Mouse (Mus musculus) limb, embryonic 12.5 days (tissue): Measurements from ENCODE around the gene Cbr3. TPM values are rescaled to one million over a fixed set of nuclear protein-coding genes. Genes with fewer than 3 reads are reported as not detected.
A peak's percentile ranks its signal among the peaks of the same experiment; 100 is the strongest.
"Not testable (repeated sequence)": the region's sequence is repeated elsewhere in the genome, so short reads cannot be mapped to it uniquely, and the experiment has no call there.

Experiments
- ATAC-seq: fragments of 200-750 bp; cut with Nextera tagmentation; 2 replicates; pipeline ENCODE4 v1.8.0; 2017; ENCODE audit warnings: low read depth, moderate TSS enrichment; ENCODE audit not compliant: insufficient number of reproducible peaks, insufficient read depth, low FRiP score, low TSS enrichment
- H3K27ac ChIP-seq: fragments of 300-500 bp; sonication (generic); 2 replicates; pipeline ENCODE4 v1.5.1; 2016; ENCODE audit warnings: mild to moderate bottlenecking, moderate library complexity
- H3K27me3 ChIP-seq: fragments of 300-500 bp; sonication (generic); 2 replicates; pipeline ENCODE4 v1.6.1; 2016; ENCODE audit warnings: mild to moderate bottlenecking, moderate library complexity
- H3K36me3 ChIP-seq: fragments of 300-500 bp; sonication (generic); 2 replicates; pipeline ENCODE4 v1.6.1; 2016; ENCODE audit warnings: mild to moderate bottlenecking, moderate library complexity
- H3K4me1 ChIP-seq: fragments of 300-500 bp; sonication (generic); replicated peaks from 2 replicates; pipeline ENCODE4 v1.6.1; 2016
- H3K4me2 ChIP-seq: fragments of 300-500 bp; sonication (generic); 2 replicates; pipeline ENCODE4 v1.6.1; 2016; ENCODE audit warnings: mild to moderate bottlenecking, moderate library complexity
- H3K4me3 ChIP-seq: fragments of 300-500 bp; sonication (generic); replicated peaks from 2 replicates; pipeline ENCODE4 v1.5.1; 2016; ENCODE audit warnings: mild to moderate bottlenecking
- H3K9ac ChIP-seq: fragments of 300-500 bp; sonication (generic); replicated peaks from 2 replicates; pipeline ENCODE4 v1.6.1; 2016; ENCODE audit warnings: mild to moderate bottlenecking, moderate library complexity
- H3K9me3 ChIP-seq: fragments of 300-500 bp; sonication (generic); 2 replicates; pipeline ENCODE4 v1.6.1; 2016; ENCODE audit warnings: mild to moderate bottlenecking, moderate library complexity
- WGBS: fragments of 180-500 bp; shearing (Covaris S2); methylation state at CpG from one replicate; pipeline ENCODE4 v1.1.7; 2016; 5-methylcytosine and 5-hydroxymethylcytosine counted together
- polyA plus RNA-seq: library from polyadenylated mRNA; unstranded; fragments of >200 nt; fragmentation: Nextera tagmentation; extraction: Ambion mirVana; gene quantifications from 2 replicates; pipeline ENCODE4 v1.2.1, GENCODE M21; 2016

Cbr3 gene
- polyA plus RNA-seq = 1.3 and 1.9 TPM in 2 replicates

GRCm38 (mm10) chr16:93682689-93683507 lies at the start of gene Cbr3:
Gene Cbr3, plus strand, starts transcription at chr16:93683215.
- under 1% methylated on average over 63 of the region's 63 CpGs for WGBS
- no peak within 1 kb of the TSS for H3K27ac ChIP-seq
- peaks cover 8% of the 10 kb centered on the region; the same call in 1 of the 2 replicates for H3K9me3 ChIP-seq
- no peaks in the 10 kb centered on the region for H3K36me3 ChIP-seq
- H3K4me2 ChIP-seq = peak within 1 kb of the TSS; percentile 96
- peak; percentile 71; the same call in 1 of the 2 replicates for ATAC-seq
- peaks cover 24% of the 10 kb centered on the region for H3K4me1 ChIP-seq
- H3K9ac ChIP-seq = peak within 1 kb of the TSS; percentile 59
- H3K4me3 ChIP-seq = peak within 1 kb of the TSS; percentile 53
- peaks cover 62% of the 10 kb centered on the region for H3K27me3 ChIP-seq

GRCm38 (mm10) chr16:93644006-93644405 lies 39.0 kb upstream of the Cbr3 start:
- no peaks in the 10 kb centered on the region for H3K36me3 ChIP-seq
- no peak overlapping the region for H3K9ac ChIP-seq
- no peak overlapping the region for H3K27ac ChIP-seq
- no peak for ATAC-seq
- no peaks in the 10 kb centered on the region for H3K4me1 ChIP-seq
- no peaks in the 10 kb centered on the region for H3K27me3 ChIP-seq
- 72% methylated on average over 4 of the region's 4 CpGs for WGBS
- no peaks in the 10 kb centered on the region for H3K9me3 ChIP-seq
- no peak overlapping the region for H3K4me3 ChIP-seq
- H3K4me2 ChIP-seq = no peak overlapping the region

DNA sequence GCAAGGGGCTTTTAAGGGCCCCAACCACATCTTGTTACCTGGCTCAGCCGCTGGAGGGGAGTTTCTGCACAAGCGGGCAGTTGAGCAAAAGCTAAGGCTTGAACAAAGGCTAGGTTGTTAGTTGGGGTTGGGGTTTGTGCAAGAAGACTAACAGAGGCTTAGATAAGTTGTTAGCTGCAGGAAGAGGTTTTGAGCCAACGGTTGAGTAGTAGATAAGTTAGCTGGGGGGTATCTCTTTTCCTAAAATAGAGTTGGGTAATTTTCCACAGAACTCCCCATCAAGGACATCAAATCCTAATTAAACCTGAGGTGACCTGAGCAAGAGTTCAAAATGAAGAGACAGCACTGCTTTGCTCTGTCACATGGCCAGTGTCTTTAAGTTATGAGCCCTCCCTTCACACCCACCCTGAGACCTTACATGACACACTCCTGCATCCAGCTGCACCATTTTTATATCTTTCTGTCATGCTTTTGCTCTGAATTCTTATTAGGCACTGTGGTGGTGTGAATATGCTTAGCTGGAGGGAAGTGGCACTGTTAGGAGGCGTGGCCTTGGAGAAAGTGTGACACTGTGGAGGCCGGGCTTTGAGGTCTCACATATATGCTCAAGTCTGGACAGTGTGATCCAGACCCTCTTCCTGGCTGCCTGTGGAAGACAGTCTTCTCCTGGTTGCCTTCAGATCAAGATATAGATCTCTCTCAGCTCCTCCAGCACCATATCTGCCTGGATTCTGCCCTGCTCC lies 34.4 kb upstream of the Cbr3 start:
- Histone ChIP-seq H3K9me3 (no peaks in the 10 kb centered on the region), H3K9ac (no peak overlapping the region), H3K27me3 (no peaks in the 10 kb centered on the region), H3K4me3 (no peak overlapping the region), H3K4me1 (peaks cover 5% of the 10 kb centered on the region; the same call in 1 of the 2 replicates), H3K4me2 (no peak overlapping the region), H3K27ac (no peak overlapping the region), H3K36me3 (no peaks in the 10 kb centered on the region)
- 81% methylated on average over 5 of the region's 5 CpGs for WGBS
- ATAC-seq = no peak

GRCm38 (mm10) chr16:93667976-93668375 lies 15.0 kb upstream of the Cbr3 start:
- H3K4me3 ChIP-seq = no peak overlapping the region
- H3K4me1 ChIP-seq = no peaks in the 10 kb centered on the region
- H3K9ac ChIP-seq = no peak overlapping the region
- no peak overlapping the region for H3K4me2 ChIP-seq
- no peak for ATAC-seq
- H3K27ac ChIP-seq = no peak overlapping the region
- H3K27me3 ChIP-seq = no peaks in the 10 kb centered on the region
- H3K9me3 ChIP-seq = peaks cover 25% of the 10 kb centered on the region
- H3K36me3 ChIP-seq = no peaks in the 10 kb centered on the region

DNA sequence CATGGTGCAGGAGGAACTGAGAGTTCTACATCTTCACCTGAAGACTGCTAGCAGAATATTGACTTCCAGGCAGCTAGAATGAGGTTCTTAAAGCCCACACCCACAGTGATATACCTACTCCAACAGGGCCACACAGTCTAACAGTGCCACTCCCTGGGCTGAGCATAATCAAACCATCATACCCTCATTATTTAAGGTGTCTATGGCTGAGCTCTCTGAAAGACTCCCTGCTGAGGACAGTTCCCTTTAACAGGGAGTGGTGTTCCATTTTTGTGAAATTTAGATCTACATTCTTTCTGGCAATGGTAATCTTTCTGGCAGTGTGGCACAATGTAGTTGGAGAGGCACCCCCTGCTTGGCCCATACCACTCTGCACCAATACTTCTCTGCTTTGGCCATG lies 13.5 kb upstream of the Cbr3 start:
- H3K4me3 ChIP-seq = no peak overlapping the region
- H3K4me2 ChIP-seq = no peak overlapping the region
- no peak overlapping the region for H3K9ac ChIP-seq
- H3K27ac ChIP-seq = no peak overlapping the region
- H3K4me1 ChIP-seq = no peaks in the 10 kb centered on the region
- no peaks in the 10 kb centered on the region for H3K36me3 ChIP-seq
- ATAC-seq = no peak
- H3K9me3 ChIP-seq = peaks cover 20% of the 10 kb centered on the region
- no peaks in the 10 kb centered on the region for H3K27me3 ChIP-seq

- H3K27ac ChIP-seq, H3K9ac ChIP-seq, H3K4me3 ChIP-seq, H3K27me3 ChIP-seq, ATAC-seq, H3K4me1 ChIP-seq, H3K36me3 ChIP-seq, H3K4me2 ChIP-seq: not testable (repeated sequence)
- WGBS = 42% methylated on average over 4 of the region's 4 CpGs
- H3K9me3 ChIP-seq = peaks cover 20% of the 10 kb centered on the region
These were observed 12.5 kb upstream of the Cbr3 start for GRCm38 (mm10) chr16:93670466-93670865.

DNA sequence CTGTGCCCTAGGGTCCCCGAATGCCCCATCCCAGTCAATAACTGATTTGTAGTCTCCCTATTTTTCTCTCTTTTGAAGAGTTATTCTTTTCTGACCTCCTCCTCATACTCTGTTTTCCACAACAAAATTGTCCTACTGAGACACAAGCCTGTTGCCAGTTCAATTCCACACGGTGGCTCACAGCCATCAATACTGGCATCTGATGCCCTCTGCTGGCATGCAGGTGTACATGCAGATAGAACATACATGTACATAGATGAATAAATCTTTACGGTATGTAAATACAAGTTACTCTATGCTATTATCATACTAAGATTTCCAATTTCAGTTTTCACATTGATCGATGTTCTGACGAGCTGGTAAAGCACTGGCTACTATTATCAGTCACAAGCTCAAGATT lies 12.0 kb upstream of the Cbr3 start:
- H3K4me3 ChIP-seq = no peak overlapping the region
- peaks cover 20% of the 10 kb centered on the region for H3K9me3 ChIP-seq
- no peaks in the 10 kb centered on the region for H3K4me1 ChIP-seq
- no peak overlapping the region for H3K4me2 ChIP-seq
- no peak for ATAC-seq
- no peaks in the 10 kb centered on the region for H3K36me3 ChIP-seq
- WGBS = 88% methylated on average over 5 of the region's 5 CpGs
- no peak overlapping the region for H3K9ac ChIP-seq
- H3K27ac ChIP-seq = no peak overlapping the region
- H3K27me3 ChIP-seq = no peaks in the 10 kb centered on the region

DNA sequence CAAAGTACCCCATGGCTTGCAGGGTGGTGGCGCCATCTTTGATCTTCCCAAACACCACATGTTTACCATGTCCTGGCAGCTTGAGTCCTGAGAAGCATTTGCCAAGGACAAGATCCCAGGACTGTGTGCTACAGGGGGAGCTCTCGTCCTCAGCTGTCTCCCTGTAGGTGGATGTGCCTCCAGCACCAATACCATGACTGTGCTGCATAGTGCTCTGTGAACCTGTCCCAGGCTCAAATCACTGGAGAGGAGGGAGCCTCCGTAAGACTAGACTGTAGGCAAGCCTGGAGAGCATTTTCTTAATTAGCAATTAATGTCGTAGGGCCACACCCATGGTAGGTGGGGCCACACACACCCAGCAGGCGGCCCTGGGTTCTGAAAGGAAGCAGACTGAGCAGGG lies 6.6 kb upstream of the Cbr3 start:
- no peak for ATAC-seq
- Histone ChIP-seq H3K9me3 (0 out of 2 replicates have a peak, but pooled peaks cover 6% of the 10 kb centered on the region), H3K27me3 (peaks cover 18% of the 10 kb centered on the region), H3K4me3 (no peak overlapping the region), H3K4me2 (no peak overlapping the region), H3K36me3 (no peaks in the 10 kb centered on the region), H3K27ac (no peak overlapping the region), H3K9ac (no peak overlapping the region), H3K4me1 (no peaks in the 10 kb centered on the region)
- WGBS = 77% methylated on average over 5 of the region's 5 CpGs

GRCm38 (mm10) chr16:93678206-93678605 lies 4.8 kb upstream of the Cbr3 start:
- Histone ChIP-seq H3K9me3 (0 out of 2 replicates have a peak, but pooled peaks cover 6% of the 10 kb centered on the region), H3K27ac (no peak overlapping the region), H3K4me2 (no peak overlapping the region), H3K27me3 (peaks cover 36% of the 10 kb centered on the region), H3K9ac (no peak overlapping the region), H3K36me3 (no peaks in the 10 kb centered on the region), H3K4me1 (peaks cover 12% of the 10 kb centered on the region), H3K4me3 (no peak overlapping the region)
- 87% methylated on average over 4 of the region's 4 CpGs for WGBS
- no peak for ATAC-seq

GRCm38 (mm10) chr16:93679165-93679564 lies 3.9 kb upstream of the Cbr3 start:
- H3K36me3 ChIP-seq = no peaks in the 10 kb centered on the region
- no peak overlapping the region for H3K27ac ChIP-seq
- 63% methylated on average over 9 of the region's 9 CpGs for WGBS
- H3K4me3 ChIP-seq = no peak overlapping the region
- ATAC-seq = no peak
- 0 out of 2 replicates have a peak, but pooled peaks cover 6% of the 10 kb centered on the region for H3K9me3 ChIP-seq
- H3K27me3 ChIP-seq = peaks cover 46% of the 10 kb centered on the region
- peaks cover 21% of the 10 kb centered on the region for H3K4me1 ChIP-seq
- H3K9ac ChIP-seq = no peak overlapping the region
- no peak overlapping the region for H3K4me2 ChIP-seq

GRCm38 (mm10) chr16:93682156-93682688 lies 793 bp upstream of the Cbr3 start:
- H3K9ac ChIP-seq = 0 out of 2 replicates have a peak overlapping the region, but pooled peaks have one; percentile 18
- H3K27me3 ChIP-seq = peaks cover 62% of the 10 kb centered on the region
- peak overlapping the region; percentile 96 for H3K4me2 ChIP-seq
- H3K4me3 ChIP-seq = peak overlapping the region; percentile 53
- no peak for ATAC-seq
- H3K4me1 ChIP-seq = peaks cover 24% of the 10 kb centered on the region
- WGBS = 19% methylated on average over 13 of the region's 13 CpGs
- no peaks in the 10 kb centered on the region for H3K36me3 ChIP-seq
- no peak overlapping the region for H3K27ac ChIP-seq
- peaks cover 10% of the 10 kb centered on the region; the same call in 1 of the 2 replicates for H3K9me3 ChIP-seq
